Mouse (Mus musculus): Measurements from ENCODE around the gene Cnga3.

The Cnga3 gene

DNA sequence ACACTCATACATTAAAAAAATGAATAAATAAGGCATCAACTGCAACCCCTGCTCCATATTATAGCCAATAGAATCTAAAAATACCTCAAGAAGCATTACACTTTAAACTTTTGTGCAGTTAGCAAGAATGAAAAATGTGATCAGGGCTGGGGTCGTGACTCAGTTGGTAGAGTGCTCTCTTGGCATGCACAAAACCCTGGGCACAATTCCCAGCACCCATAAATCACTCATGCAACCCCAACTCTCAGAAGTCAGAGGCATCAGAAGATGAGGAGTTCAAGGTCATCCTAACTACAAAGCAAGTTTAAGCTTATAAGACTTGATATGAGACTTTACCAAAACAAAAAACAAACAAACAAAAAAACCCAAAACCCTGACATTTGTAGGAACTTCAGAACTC lies 73.5 kb downstream of the Cnga3 start:
- DNase-seq (ENCODE audit: low spot score) = no peak

DNA sequence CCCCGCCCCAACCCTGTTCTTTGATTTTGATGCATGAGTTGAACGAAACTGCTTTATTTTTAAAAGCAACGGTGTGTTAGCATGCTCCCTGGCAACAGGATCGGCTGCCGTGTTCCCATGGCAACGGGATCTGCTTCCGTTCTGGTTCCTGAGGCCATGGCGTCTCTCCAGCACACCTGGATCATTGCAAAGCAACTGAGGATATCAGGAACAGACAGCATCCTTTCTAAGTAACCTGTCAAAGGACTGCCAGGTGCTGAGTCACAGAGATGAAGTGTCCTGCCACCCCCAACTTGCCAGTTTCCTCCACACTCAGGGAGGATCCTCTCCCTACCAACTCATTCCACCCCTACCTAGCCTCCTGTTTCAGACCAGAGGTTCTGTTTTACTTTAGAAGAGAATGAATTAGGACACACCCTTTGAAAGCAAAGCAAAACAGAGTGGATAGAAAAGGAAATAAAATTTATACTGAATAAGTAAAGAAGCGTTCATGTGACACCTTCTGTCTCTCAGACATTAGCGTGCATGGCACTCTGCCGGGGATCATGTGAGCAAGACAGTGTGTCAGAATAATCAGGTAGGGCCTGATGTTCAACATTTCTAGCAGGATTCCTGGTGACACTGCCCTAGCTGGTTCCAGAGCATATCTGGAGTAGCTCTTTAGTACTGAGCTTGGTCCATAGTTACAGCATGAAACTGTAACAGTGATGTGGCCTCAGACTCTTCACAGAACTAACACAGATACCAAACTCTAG lies 74.1 kb downstream of the Cnga3 start:
- no peak for DNase-seq (ENCODE audit: low spot score)

DNA sequence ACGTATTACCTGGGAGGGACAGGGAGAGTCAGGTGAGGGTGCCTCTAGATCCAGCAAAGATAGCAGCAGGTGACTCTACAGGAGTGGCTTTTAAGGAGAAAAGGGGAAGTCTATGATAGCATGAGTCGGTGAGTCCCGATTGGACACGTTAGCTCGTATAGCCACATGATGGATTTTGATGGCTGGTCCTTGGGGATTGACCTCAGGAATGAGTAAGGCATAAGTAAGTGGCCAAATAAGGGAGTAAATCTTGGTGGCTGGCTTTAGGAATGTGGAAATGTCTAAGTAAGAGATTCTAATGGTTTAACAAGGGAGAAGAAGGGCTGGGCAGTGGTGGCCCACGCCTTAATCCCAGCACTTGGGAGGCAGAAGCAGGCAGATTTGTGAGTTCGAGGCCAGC lies 74.7 kb downstream of the Cnga3 start:
- no peak for DNase-seq (ENCODE audit: low spot score)

DNA sequence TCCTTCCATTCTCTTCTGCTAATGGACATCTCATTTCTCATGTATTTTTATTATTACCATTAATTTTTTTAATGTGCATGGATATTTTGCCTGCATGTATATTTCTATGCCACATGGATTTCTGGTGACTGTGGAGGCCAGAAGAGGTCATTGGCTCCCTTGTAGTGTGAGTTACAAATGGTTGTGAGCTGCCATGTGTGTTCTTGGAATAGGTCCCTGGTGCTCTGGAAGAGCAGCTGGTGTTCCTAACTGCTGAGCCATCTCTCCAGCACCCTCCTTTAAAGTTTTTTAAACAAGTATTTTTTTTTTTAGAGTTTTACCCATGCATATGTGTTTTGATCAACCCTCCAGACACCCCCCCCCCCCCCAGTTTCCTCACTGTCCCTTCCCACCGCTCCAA lies 82.2 kb downstream of the Cnga3 start:
- no peak for DNase-seq (ENCODE audit: low spot score)

DNA sequence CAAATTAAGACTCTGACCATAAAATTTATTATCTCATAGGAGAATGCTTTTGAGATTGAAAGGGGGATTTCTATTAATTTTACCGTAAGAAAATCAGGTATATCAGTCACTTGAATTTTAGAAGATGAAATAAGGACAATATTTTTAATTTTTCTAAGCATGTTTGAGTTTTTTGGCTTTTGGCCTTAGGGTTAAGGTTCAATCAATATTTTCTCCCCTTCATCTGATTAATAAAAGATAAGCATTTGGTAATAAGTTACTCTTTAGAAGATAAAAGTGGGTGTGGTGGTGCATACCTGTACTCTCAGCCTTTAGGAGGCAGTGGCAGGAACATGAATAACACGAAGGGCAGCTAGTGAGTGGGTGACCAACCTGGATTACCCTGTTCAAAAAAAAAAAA lies 84.7 kb downstream of the Cnga3 start:
- DNase-seq (ENCODE audit: low spot score) = no peak

DNA sequence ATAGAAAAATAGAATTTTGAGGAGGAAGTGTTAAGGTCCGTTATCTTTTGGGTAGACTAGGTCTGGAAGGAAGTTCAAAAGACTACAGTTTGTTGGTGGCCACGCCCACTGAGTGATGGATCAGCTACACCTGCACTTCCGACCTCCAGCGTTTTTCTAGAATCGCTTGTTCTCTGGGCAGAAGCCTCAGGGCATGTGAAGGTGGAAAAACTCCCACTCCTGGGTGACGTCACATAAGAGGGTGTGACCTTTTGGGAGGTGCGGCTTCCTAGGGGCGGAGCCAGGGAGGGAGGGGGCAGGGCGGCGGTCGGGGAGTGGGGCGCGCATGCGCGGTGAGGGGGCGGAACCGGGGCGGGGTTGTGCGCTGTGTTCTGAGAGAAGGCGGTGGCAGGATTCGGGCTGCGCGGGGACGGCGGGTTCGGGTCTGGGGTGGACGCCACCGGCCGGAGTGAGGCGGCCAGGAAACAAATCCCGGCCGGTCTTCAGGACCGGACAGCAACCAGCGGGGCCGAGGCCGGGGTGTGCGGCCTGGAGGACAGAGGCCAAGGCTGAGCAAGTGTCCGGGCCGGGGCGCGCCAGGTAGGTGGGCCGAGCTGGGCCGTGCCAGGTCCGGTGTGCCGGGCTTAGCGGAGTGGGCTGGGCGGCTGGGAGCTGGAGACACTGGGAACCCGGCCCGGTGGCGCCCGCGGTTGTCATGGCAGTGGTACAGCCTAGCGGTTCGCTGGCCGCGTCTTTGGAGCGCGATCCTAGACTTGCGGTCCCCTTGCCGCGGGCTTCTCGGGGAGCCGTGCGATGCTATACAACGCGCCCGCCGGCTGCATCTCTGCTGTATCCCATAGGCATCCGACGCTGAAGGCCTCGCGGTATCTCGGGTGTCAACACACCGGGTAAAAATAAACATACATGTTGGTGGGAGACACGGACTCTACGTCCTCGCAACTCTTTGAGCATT lies 85.6 kb downstream of the Cnga3 start, which contains the start of gene Inpp4a:
Inpp4a (plus strand) TSS at position 326 of the 952 bp plus-strand sequence.
- DNase-seq (ENCODE audit: low spot score) = peak; percentile 96

DNA sequence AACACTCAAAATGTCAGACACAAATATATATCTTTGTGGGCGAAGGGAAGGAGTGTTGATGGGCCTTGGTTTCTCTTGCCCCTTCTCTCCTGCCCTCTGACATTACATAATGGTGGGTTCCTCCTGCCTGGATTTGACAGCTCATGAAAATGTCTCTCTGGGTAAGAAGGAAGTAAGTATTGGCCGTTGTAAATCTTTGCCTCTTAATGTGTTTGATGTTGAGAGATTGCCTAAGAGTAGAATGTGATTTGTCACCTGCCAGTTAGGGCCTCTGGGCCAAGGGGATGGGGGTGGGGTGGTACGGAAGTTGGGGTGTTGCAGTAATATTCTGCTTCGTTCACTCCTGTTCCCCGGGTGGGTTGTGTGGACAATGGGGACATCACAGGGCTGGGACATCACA lies 86.4 kb downstream of the Cnga3 start:
- DNase-seq (ENCODE audit: low spot score) = no peak

DNA sequence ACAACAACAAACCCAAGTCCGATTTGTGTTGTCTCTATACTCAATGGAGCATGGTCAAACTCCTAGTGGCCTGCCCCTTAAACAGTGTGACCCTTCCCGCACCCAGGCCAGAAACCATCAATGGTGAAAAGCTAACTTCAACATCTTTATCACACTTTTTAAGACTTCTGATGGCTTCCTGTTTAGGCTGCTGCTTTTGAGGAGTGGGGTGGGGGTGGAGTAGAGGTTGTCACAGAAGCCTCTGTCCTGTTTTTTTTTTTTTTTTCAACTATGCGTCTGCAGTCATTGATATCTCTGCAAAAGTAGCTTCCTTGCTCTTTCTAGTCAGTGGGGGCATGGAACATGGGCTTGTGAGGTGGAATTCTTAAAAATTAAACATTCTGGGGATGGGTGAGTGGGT lies 88.6 kb downstream of the Cnga3 start:
- DNase-seq (ENCODE audit: low spot score) = no peak

DNA sequence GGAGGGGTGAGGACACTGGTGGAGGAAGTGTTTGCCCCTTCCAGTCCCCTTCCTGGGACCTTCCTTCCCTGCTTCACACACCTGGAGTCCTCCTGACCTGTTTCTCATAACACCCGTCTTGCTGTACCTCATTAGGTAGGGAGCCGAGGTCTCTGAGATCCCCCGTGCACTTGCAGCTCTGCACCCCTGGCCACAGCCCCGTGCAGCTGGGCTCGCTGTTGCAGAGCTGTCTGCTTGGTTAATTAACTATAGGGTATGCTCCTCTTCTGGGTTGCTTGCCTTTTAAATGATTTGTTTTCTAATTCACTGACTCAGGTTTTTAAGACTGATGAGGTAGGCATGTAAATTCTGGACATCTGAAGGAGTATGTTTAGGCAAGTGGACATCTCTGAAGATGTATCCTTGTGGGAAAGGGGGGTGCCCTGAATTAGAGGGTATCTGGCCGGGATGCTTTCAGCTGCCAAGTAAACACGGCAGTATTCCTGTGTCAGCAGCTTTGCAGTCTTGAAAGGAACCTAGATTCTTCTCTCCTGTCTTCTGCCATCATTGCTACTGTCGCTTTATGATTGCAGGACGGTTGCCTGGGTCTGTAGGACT lies 91.6 kb downstream of the Cnga3 start:
- DNase-seq (ENCODE audit: low spot score) = no peak

DNA sequence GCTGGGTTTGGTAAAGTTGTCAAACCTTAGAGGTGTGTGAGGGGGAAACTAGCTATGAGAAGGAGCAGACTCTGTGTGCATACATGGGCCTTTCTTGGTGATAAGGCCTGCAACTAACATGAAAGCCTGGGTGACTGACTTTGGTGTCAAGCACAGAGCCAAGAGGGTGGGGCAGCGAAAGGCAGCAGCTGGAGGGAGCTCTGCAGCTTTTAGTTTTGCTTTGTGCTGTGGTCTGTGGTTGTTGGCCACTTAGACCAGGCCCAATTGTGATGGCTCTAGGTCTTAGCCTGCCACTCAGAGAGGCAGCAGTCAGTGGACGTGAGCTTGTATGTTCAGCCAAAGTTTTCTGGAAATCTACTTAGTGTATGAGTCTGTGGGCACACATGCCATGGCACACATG lies 93.4 kb downstream of the Cnga3 start:
- no peak for DNase-seq (ENCODE audit: low spot score)

DNA sequence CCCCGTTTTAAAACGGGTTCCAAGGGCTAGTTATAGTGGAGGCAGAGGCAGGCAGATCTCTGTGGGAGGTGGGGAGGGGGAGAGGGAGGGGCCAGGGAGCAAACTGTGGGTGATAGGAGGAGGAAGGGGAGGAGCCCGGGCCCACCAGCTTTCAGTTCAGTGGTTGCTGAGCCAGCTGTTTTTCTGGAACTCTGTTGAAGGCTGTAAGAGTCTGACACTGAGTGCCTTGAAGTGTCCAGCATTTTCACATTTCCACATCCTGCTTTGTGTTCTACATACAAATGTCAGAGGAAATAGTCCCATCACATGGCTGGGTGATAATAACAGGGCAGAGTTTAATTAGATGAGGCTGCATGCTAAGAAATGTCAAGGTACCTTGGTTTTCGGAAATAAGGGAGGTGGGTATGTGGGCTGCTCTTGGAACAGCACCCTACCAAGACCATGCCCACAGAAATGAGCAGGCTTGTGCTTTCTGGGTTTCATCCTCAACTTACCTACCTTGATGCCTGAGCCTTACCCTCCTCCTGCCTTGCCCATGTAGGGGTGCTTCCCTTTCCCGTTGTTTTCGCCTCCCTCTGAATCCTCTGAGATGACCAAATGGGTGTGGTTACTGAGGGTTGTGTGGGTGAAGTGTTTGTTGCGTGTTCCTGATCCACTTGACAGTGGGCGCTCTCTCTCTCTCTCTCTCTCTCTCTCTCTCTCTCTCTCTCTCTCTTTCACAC lies 93.9 kb downstream of the Cnga3 start:
- DNase-seq (ENCODE audit: low spot score) = no peak

DNA sequence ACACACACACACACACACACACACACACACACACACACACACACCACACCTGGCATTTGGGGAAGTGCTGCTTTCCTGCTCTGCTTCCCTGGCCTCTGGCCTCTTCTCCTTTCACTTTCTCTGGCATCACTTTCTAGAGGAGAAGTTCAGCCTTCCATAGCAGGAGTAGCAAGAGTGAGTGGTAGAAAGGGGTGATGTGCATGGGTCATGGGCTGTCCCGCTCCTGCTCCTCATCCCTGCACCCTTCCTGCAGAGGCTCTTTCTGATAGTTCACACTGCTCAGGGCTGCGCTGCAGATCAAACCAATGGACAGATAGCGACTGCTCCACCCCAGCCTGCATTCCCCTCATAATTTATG lies 94.5 kb downstream of the Cnga3 start:
- no peak for DNase-seq (ENCODE audit: low spot score)

DNA sequence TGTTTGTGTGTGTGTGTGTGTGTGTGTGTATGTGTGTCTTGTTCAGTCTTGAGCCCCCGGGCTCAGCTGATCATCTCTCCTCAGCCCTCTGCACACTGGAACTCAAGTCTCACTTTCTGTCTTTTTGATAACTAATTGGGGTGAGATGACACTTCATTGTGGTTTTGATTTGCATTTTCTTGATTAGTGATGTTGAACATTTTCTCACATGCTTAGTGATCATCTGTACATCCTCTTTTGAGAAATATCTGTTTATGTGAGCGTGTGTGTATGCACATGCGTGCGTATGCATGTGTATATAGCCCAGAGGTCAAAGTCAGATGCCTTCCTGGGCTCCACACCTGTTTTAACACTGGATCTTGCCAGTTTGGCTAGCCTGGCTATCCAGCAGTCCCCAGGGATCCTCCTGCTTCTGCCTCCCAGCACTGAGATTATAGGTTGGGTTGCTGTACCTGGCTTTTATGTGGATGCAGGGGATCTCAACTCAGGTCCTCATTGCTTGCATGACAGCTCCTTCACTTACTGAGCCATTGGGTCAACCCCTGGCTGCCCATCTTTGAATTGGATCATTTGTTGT lies 95.8 kb downstream of the Cnga3 start:
- no peak for DNase-seq (ENCODE audit: low spot score)

All from urinary bladder, postnatal 14 days (tissue).